Comparison of ENCODE assay signal across 8 mouse cellular contexts in the genomic region with DNA sequence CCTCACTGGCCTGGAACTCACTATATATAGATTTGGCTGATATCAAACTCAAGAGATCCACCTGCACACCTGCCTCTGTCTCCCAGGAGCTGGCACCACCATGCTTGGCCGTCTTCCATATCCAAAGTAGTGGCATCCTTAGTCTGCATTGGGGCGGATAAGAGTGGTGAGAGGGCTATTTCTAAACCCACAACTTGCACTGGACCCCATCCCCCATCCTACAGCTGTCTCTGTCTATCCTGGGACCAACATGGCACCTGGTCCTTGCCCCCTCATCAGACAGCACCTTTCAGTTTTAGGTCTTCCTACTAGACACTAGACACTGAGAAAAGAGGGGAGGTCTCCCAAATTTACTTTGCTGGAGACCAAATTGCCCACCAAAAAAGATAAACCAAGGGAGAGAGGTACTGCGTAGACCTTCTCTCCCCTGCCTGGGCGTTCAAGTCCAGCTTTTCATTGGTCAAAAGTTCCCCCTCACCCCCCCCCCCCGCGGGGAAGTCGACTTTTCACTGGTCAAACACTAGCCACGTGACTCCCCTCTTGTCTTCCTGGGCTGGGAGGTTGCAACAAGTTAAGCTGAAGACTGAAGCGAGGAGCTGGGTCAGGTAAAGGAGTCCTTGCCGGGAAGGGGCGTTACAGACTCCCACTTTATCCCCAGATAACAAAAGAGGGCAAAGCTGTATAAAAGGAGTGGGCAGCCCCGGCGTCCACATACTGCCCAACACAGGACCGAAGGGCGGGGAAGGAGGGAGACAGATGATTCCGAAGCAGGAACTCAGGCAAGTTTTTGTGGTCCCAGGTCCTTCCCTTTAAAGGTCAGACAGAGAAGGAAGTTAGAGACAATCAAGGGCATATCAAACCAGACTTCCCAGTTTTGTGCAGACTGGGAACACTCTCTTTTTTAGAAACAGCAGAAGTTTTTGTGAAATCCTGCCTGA. TPM values are rescaled to one million over a fixed set of nuclear protein-coding genes. Genes with fewer than 3 reads are reported as not detected.
DNase-seq lines count a peak whose midpoint lies in the region; ATAC-seq and TF ChIP-seq lines count a peak whose summit lies in the region.

Gene Pbxip1, plus strand, starts transcription at position 531 of the 938 bp plus-strand sequence.

- peak within 1 kb of the TSS; percentile 35; the same call in 1 of the 2 replicates for H3K27ac ChIP-seq in forebrain, embryonic 13.5 days

- peaks cover 41% of the 10 kb centered on the region for H3K4me1 ChIP-seq in forebrain, embryonic 13.5 days

- peaks cover 23% of the 10 kb centered on the region for H3K36me3 ChIP-seq in C2C12 (ENCODE audit: control insufficient read depth, insufficient read depth)
- H3K36me3 ChIP-seq in forebrain, embryonic 13.5 days (ENCODE audit: poor library complexity, severe bottlenecking) = peaks cover 27% of the 10 kb centered on the region

- DNase-seq in adrenal gland, adult 2 months = peak; percentile 82
- peak; percentile 69 for DNase-seq in heart, postnatal 4 days
- no peak for DNase-seq in layer of hippocampus, adult 8-10 months (ENCODE audit: low spot score in 2 of 2)
- DNase-seq in lung, postnatal 10 days = peak; percentile 83
- DNase-seq in ovary, postnatal 14 days (ENCODE audit: low spot score) = peak; percentile 45
- DNase-seq in cerebellum, postnatal 14 days = no peak

- H3K4me2 ChIP-seq in forebrain, embryonic 13.5 days = peak within 1 kb of the TSS; percentile 63

- H3K79me3 ChIP-seq in C2C12 (ENCODE audit: low read depth) = peaks cover 24% of the 10 kb centered on the region

- WGBS in forebrain, embryonic 13.5 days = 3% methylated on average over 16 of the region's 16 CpGs

- H3K4me3 ChIP-seq in C2C12 (ENCODE audit: insufficient read depth, poor library complexity, severe bottlenecking) = peak within 1 kb of the TSS; percentile 28
- peak within 1 kb of the TSS; percentile 37 for H3K4me3 ChIP-seq in forebrain, embryonic 13.5 days

- peak; percentile 56 for ATAC-seq in forebrain, embryonic 13.5 days

- H3K27me3 ChIP-seq in C2C12 (ENCODE audit: control insufficient read depth, insufficient read depth, insufficient read length) = no peaks in the 10 kb centered on the region
- no peaks in the 10 kb centered on the region for H3K27me3 ChIP-seq in forebrain, embryonic 13.5 days

- TF ChIP-seq CTCF in C2C12 (IDR thresholded peaks at IDR 0.05; ENCODE audit: control insufficient read depth, insufficient read depth, insufficient read length) = no peak

- H3K9ac ChIP-seq in forebrain, embryonic 13.5 days = peak within 1 kb of the TSS; percentile 61

- H3K79me2 ChIP-seq in C2C12 (ENCODE audit: control insufficient read depth, insufficient read depth) = peaks cover 36% of the 10 kb centered on the region

- H3K9me3 ChIP-seq in forebrain, embryonic 13.5 days (replicated peaks) = no peaks in the 10 kb centered on the region

- H3ac ChIP-seq in C2C12 (ENCODE audit: control insufficient read depth, insufficient read length, low read depth) = peak within 1 kb of the TSS; percentile 69

TF ChIP-seq in C2C12, 6 proteins besides CTCF, POLR2A, EP300 and RAD21:
- TF ChIP-seq FOSL1 (IDR thresholded peaks at IDR 0.05; ENCODE audit: insufficient read depth, low read length, poor library complexity, severe bottlenecking) = no peak
- TF ChIP-seq USF1 (IDR thresholded peaks at IDR 0.05; ENCODE audit: low read depth) = peak; percentile 94
- no peak for TF ChIP-seq MAX (IDR thresholded peaks at IDR 0.05)
- TF ChIP-seq CEBPB (IDR thresholded peaks at IDR 0.05; ENCODE audit: low read depth) = no peak
- peak; percentile 98 for TF ChIP-seq MYOD1 (IDR thresholded peaks at IDR 0.05; ENCODE audit: control insufficient read depth, insufficient read length, low read depth)
- TF ChIP-seq MYOG (IDR thresholded peaks at IDR 0.05; ENCODE audit: control insufficient read depth, extremely low read depth, insufficient read length) = no peak

RNA-seq across cellular contexts. Expression of gene Pbxip1, which starts in this region (rescaled TPM):
- polyA plus RNA-seq in C2C12 (2012; fragmentation: generic; extraction: Trizol) = 34.6 TPM
- 10 to 100 TPM; 38.4 to 70.0 TPM for total RNA-seq in adrenal gland, adult 2 months (2021)
- polyA plus RNA-seq in adrenal gland, adult 2 months (2012; rRNA removed) = 37.5 and 43.3 TPM in 2 replicates
- 10.2 TPM in 2 replicates for polyA plus RNA-seq in forebrain, embryonic 13.5 days (2015; fragmentation: Nextera tagmentation; extraction: Ambion mirVana)
- total RNA-seq in heart, postnatal 4 days (2021) = 10 to 100 TPM; 66.0 to 73.8 TPM
- total RNA-seq in layer of hippocampus, adult 8-10 months (2022) = 10 to 100 TPM; 39.6 to 71.2 (median 51.8) TPM

Comparison
In these comparisons a context has a peak if more than half of its experiments do, and no peak if none do; other contexts are left out.
1. DNase-seq: peak in adrenal gland, adult 2 months (single experiment), heart, postnatal 4 days (single experiment), lung, postnatal 10 days (single experiment) and ovary, postnatal 14 days (single experiment); none in layer of hippocampus, adult 8-10 months (0 of 2) and cerebellum, postnatal 14 days (0 of 2).